Mouse (Mus musculus) T-helper 2 cell (primary cell): ENCODE results near the gene Lrrc63.

Source experiments
- in situ Hi-C: fragments of 300-600 bp; cut with MboI, MseI; formaldehyde crosslinking; loops from one replicate; pipeline ENCODE4 v1.15.1; 2025; ENCODE audit warnings: high pct_unique_total_duplicates

Gene Lrrc63

DNA sequence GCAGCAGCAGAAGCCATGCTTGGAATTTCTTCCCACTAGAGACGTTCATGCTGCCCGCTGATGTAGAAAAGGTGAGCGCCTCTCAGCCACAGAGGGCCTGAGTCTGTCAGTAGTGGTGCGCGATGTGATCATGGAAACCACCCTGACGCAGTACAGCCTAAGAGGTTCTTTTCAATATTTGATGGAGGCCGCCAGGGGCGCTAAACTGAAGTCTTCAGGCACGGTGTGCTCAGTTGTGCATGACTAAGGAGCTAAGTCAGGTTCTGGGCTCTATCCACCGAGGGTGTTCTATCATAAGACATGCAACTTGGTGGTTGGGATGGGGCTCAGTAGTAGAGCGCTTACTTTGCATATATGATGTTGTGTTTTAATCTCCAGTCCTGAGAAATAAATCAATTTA, 95.2 kb downstream of the Lrrc63 start:
- in situ Hi-C loops, result loop anchor here (5.0 kb wide), 1 partner anchor 83 kb away; no protein-coding TSS in a partner anchor
